Mouse (Mus musculus) T-helper 1 cell (primary cell): ENCODE results near the gene Gsg1l.

Experiments used
- in situ Hi-C: fragments of 300-600 bp; cut with MboI, MseI; formaldehyde crosslinking; loops from one replicate; pipeline ENCODE4 v1.15.1; 2025; ENCODE audit warnings: high pct_unique_total_duplicates

The Gsg1l gene

GRCm38 (mm10) chr7:125983902-125984841 is 98.0 kb downstream of the Gsg1l start:
- in situ Hi-C loops: no loop called here

DNA sequence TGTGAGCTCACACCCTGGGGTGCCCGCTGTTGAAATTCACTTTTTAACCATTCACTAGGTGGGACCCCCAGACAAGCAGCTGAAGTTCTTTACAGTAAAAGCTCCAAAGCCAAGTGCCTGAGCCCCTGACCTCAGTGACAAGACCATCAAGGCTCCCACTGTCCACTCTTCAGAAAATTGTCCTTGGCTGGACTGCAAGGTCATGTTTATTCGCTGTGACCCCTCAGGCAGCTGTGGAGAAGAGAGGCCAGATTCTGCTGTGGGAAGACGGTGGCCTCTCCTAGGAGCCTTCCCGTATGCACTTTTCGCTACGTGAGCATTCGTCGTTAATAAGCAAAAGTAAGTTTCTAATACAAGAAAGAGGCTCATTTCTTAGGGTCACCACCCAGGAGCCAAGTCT is 102.6 kb downstream of the Gsg1l start:
- in situ Hi-C loops: no loop called here

DNA sequence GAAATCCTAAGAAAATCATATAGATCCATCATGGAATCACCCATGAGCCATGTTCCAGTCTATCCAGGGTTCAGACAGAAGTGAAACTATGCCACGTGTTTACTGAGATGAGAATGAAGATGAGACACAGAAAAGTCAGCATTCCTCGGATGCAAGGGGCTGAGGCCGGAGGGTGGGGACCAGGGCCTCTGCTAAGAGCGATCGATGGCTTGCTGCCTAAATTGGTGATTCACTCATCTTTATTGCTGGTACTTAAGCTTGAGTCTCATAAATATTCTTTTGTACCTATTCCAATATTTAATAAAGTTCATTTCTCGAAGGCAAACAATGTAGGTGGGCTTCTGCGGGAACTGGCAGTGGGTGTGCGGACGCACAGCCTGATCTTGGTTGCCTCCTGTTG is 105.5 kb downstream of the Gsg1l start:
- in situ Hi-C loops: no loop called here

GRCm38 (mm10) chr7:125975414-125975813 is 106.8 kb downstream of the Gsg1l start:
- in situ Hi-C loops: no loop called here

GRCm38 (mm10) chr7:125973874-125974273 is 108.3 kb downstream of the Gsg1l start:
- in situ Hi-C loops: no loop called here

DNA sequence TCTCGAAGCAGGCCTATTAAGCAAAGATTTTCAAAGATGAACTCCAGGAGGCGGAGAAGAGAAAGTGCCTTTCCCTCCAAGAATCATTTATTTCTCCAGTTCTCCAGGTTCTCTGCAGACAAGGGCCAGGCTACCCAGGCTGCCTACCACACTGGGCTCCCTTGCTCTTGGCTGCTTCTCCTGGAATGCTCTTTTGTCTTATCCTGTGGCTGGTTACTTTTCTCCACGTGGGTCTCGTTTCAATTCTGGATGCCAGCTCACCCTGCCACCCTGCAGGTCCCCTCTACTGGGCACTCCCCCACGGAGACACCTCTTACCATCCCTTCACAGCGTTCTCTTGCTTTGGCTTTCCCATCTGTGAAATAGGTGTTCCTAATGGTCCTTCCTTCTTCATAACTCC is 109.4 kb downstream of the Gsg1l start:
- in situ Hi-C loops: no loop called here

GRCm38 (mm10) chr7:125972174-125972672 is 110.0 kb downstream of the Gsg1l start:
- in situ Hi-C loops: no loop called here

DNA sequence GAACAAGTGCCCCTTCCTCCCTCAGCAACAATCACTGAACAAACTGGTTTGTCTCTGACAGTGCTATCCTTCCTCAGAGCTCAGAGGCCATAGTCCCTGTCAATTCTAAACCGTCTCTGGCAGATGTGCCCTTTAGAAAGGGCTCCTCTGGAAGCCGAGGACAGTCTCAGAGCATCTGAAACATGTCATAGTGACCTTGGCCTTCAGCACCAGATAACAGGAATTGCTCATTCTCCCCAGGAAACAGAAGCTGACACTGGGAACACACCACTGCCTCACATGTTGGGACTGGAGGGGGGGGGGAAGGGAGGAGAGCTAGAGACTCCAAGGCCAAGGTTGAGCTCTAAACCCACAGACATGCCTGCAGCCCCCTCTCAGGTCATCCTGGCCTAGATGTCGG is 113.1 kb downstream of the Gsg1l start:
- in situ Hi-C loops: no loop called here

GRCm38 (mm10) chr7:125966402-125967261 is 115.6 kb downstream of the Gsg1l start:
- in situ Hi-C loops: no loop called here

GRCm38 (mm10) chr7:125964087-125964607 is 118.1 kb downstream of the Gsg1l start:
- in situ Hi-C loops: no loop called here

GRCm38 (mm10) chr7:125959294-125960048 is 122.7 kb downstream of the Gsg1l start:
- in situ Hi-C loops: no loop called here

DNA sequence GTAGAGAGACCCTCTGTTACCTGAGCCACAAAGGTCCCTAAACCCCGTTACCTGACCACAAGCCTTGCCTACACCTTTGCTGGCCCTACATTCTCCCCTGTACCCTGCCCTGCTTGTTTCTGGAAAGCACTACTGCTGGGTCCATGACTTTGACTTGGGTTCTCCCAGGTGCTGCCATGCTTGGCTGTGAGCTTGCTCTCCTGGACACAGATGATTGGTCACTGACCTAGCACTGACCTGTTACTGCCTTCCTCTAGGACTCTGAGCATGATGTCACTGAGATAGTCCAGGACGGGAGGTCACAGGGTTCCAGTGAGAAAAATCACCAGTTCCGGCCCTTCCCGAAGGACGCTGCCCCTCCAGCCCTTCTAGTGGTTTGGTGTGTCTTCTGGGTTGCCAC is 123.4 kb downstream of the Gsg1l start:
- in situ Hi-C loops: no loop called here

DNA sequence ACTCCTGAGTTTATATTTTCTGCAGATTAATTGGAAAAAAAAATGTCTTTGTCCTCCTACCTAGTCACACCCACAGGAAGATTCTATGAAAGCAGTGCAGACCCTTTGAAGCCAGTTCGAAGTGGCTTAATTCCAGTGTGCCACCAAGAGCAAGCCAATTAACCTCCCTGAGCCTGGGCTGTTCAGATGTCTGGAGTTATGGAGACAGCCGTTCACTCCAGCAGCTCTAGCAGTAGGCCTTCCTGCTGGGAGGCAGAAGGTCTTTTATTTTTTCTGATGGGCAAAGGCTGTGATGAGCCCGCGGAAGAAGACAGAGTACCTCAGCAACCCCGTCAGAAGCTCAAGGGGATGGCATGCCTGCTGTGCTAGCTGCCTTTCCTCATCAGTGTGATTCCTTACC is 127.2 kb downstream of the Gsg1l start:
- in situ Hi-C loops: loop anchor here (5.0 kb wide), 1 partner anchor 102 kb away; no protein-coding TSS in a partner anchor

DNA sequence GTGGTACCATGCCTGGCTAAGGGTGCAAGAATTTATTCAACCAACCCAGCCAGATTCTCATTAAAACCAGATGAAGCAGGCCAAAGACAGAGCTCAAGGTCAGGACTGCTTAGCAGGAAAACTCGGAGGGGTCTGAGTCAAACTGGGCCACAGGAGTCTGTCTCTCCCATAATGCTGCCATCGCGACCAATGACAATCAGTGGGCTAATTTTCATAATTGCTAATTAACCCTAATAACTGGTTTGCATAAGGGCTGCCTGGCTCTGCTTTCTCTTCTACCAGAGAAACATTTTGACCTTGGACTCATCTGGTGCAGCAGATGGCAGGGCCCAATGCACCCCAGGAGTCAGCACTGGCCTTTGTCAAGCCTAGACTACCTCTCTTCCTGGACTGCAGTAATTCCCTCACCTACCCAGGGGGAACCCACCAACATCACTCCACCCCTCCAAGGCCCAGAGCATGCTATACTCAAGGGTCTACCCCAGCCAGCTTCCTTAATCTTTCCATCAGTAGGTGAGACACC is 127.8 kb downstream of the Gsg1l start:
- in situ Hi-C loops: loop anchor here (5.0 kb wide), 1 partner anchor 103 kb away; no protein-coding TSS in a partner anchor

- in situ Hi-C loops: loop anchor here (5.0 kb wide), 1 partner anchor 103 kb away; no protein-coding TSS in a partner anchor
Measured at GRCm38 (mm10) chr7:125953844-125954243, 128.4 kb downstream of the Gsg1l start.

GRCm38 (mm10) chr7:125951911-125952310 is 130.3 kb downstream of the Gsg1l start:
- in situ Hi-C loops: loop anchor here (5.0 kb wide), 1 partner anchor 105 kb away; no protein-coding TSS in a partner anchor

GRCm38 (mm10) chr7:125948973-125949372 is 133.2 kb downstream of the Gsg1l start:
- in situ Hi-C loops: no loop called here

GRCm38 (mm10) chr7:125945915-125946314 is 136.3 kb downstream of the Gsg1l start:
- in situ Hi-C loops: no loop called here

- in situ Hi-C loops: no loop called here
Measured at GRCm38 (mm10) chr7:125944631-125945030, 137.6 kb downstream of the Gsg1l start.

GRCm38 (mm10) chr7:125943511-125943910 is 138.7 kb downstream of the Gsg1l start:
- in situ Hi-C loops: no loop called here
